Mouse (Mus musculus): ENCODE data around the gene Gpr162. TPM values are rescaled to one million over a fixed set of nuclear protein-coding genes. Genes with fewer than 3 reads are reported as not detected.
"Not testable (repeated sequence)": the region's sequence is repeated elsewhere in the genome, so short reads cannot be mapped to it uniquely, and the experiment has no call there.

Gpr162 gene
- polyA plus RNA-seq, 1 experiment = 0.01 TPM

GRCm38 (mm10) chr6:124854647-124855046, 9.1 kb downstream of the Gpr162 start:
- TF ChIP-seq TAL1 (IDR thresholded peaks at IDR 0.05; ENCODE audit: low read length) = no peak
- TF ChIP-seq GATA1 (IDR thresholded peaks at IDR 0.05; ENCODE audit: low read length) = no peak
- no peak overlapping the region for H3K4me3 ChIP-seq (replicated peaks)
- peaks cover 56% of the 10 kb centered on the region for H3K27me3 ChIP-seq (ENCODE audit: control insufficient read depth)
- H3K36me3 ChIP-seq (ENCODE audit: control insufficient read depth) = no peaks in the 10 kb centered on the region
- no peaks in the 10 kb centered on the region; the same call in 1 of the 2 replicates for H3K9me3 ChIP-seq (ENCODE audit: control insufficient read depth, low read length)
- peaks cover 5% of the 10 kb centered on the region for H3K4me1 ChIP-seq (ENCODE audit: control insufficient read depth)

- Histone ChIP-seq H3K27me3 (ENCODE audit: control insufficient read depth) (peaks cover 29% of the 10 kb centered on the region), H3K4me3 (replicated peaks) (no peak overlapping the region), H3K4me1 (ENCODE audit: control insufficient read depth) (peaks cover 2% of the 10 kb centered on the region; the same call in 1 of the 2 replicates), H3K36me3 (ENCODE audit: control insufficient read depth) (no peaks in the 10 kb centered on the region), H3K9me3 (ENCODE audit: control insufficient read depth, low read length) (no peaks in the 10 kb centered on the region)
- no peak for TF ChIP-seq TAL1 (IDR thresholded peaks at IDR 0.05; ENCODE audit: low read length)
- TF ChIP-seq GATA1 (IDR thresholded peaks at IDR 0.05; ENCODE audit: low read length) = no peak
These were observed 13.2 kb downstream of the Gpr162 start for GRCm38 (mm10) chr6:124850535-124850934.

- Histone ChIP-seq H3K36me3 (ENCODE audit: control insufficient read depth) (no peaks in the 10 kb centered on the region), H3K4me1 (ENCODE audit: control insufficient read depth) (peaks cover 2% of the 10 kb centered on the region; the same call in 1 of the 2 replicates), H3K4me3 (replicated peaks) (no peak overlapping the region), H3K27me3 (ENCODE audit: control insufficient read depth) (peaks cover 17% of the 10 kb centered on the region), H3K9me3 (ENCODE audit: control insufficient read depth, low read length) (no peaks in the 10 kb centered on the region)
- TF ChIP-seq TAL1 (IDR thresholded peaks at IDR 0.05; ENCODE audit: low read length) = no peak
- TF ChIP-seq GATA1 (IDR thresholded peaks at IDR 0.05; ENCODE audit: low read length) = no peak
These were observed 16.5 kb downstream of the Gpr162 start for GRCm38 (mm10) chr6:124847305-124847704.

- peaks cover 5% of the 10 kb centered on the region for H3K4me1 ChIP-seq (ENCODE audit: control insufficient read depth)
- H3K9me3 ChIP-seq (ENCODE audit: control insufficient read depth, low read length) = no peaks in the 10 kb centered on the region
- no peak within 1 kb of the TSS for H3K4me3 ChIP-seq (replicated peaks)
- TF ChIP-seq TAL1 (IDR thresholded peaks at IDR 0.05; ENCODE audit: low read length) (no peak), GATA1 (IDR thresholded peaks at IDR 0.05; ENCODE audit: low read length) (no peak)
- H3K27me3 ChIP-seq (ENCODE audit: control insufficient read depth) = peaks cover 12% of the 10 kb centered on the region
- H3K36me3 ChIP-seq (ENCODE audit: control insufficient read depth) = peaks cover 11% of the 10 kb centered on the region
These were observed 23.3 kb downstream of the Gpr162 start, which contains the start of gene Gnb3 for GRCm38 (mm10) chr6:124840241-124841167. TSS of gene Gnb3 (minus strand) at chr6:124840275.

GRCm38 (mm10) chr6:124839805-124840204, 24.0 kb downstream of the Gpr162 start:
- H3K4me1 ChIP-seq (ENCODE audit: control insufficient read depth) = peaks cover 9% of the 10 kb centered on the region
- H3K27me3 ChIP-seq (ENCODE audit: control insufficient read depth) = peaks cover 12% of the 10 kb centered on the region
- TF ChIP-seq TAL1 (IDR thresholded peaks at IDR 0.05; ENCODE audit: low read length) (no peak), GATA1 (IDR thresholded peaks at IDR 0.05; ENCODE audit: low read length) (no peak)
- H3K36me3 ChIP-seq (ENCODE audit: control insufficient read depth) = peaks cover 18% of the 10 kb centered on the region
- no peaks in the 10 kb centered on the region for H3K9me3 ChIP-seq (ENCODE audit: control insufficient read depth, low read length)
- H3K4me3 ChIP-seq (replicated peaks) = no peak overlapping the region

- TF ChIP-seq TAL1 (IDR thresholded peaks at IDR 0.05; ENCODE audit: low read length) (no peak), GATA1 (IDR thresholded peaks at IDR 0.05; ENCODE audit: low read length) (no peak)
- Histone ChIP-seq H3K36me3 (ENCODE audit: control insufficient read depth) (peaks cover 52% of the 10 kb centered on the region), H3K27me3 (ENCODE audit: control insufficient read depth) (peaks cover 12% of the 10 kb centered on the region), H3K4me3 (replicated peaks) (no peak overlapping the region), H3K4me1 (ENCODE audit: control insufficient read depth) (peaks cover 32% of the 10 kb centered on the region), H3K9me3 (ENCODE audit: control insufficient read depth, low read length) (no peaks in the 10 kb centered on the region)
These were observed 27.4 kb downstream of the Gpr162 start for GRCm38 (mm10) chr6:124836411-124836810.

GRCm38 (mm10) chr6:124835531-124835930, 28.3 kb downstream of the Gpr162 start:
- no peak for TF ChIP-seq GATA1 (IDR thresholded peaks at IDR 0.05; ENCODE audit: low read length)
- no peak for TF ChIP-seq TAL1 (IDR thresholded peaks at IDR 0.05; ENCODE audit: low read length)
- H3K9me3 ChIP-seq (ENCODE audit: control insufficient read depth, low read length) = no peaks in the 10 kb centered on the region
- peaks cover 38% of the 10 kb centered on the region for H3K4me1 ChIP-seq (ENCODE audit: control insufficient read depth)
- H3K27me3 ChIP-seq (ENCODE audit: control insufficient read depth) = peaks cover 12% of the 10 kb centered on the region
- no peak overlapping the region for H3K4me3 ChIP-seq (replicated peaks)
- H3K36me3 ChIP-seq (ENCODE audit: control insufficient read depth) = peaks cover 58% of the 10 kb centered on the region

GRCm38 (mm10) chr6:124834512-124835081, 29.2 kb downstream of the Gpr162 start:
- H3K9me3 ChIP-seq (ENCODE audit: control insufficient read depth, low read length) = no peaks in the 10 kb centered on the region
- H3K27me3 ChIP-seq (ENCODE audit: control insufficient read depth) = peaks cover 6% of the 10 kb centered on the region
- H3K4me1 ChIP-seq (ENCODE audit: control insufficient read depth) = peaks cover 36% of the 10 kb centered on the region
- no peak for TF ChIP-seq GATA1 (IDR thresholded peaks at IDR 0.05; ENCODE audit: low read length)
- no peak for TF ChIP-seq TAL1 (IDR thresholded peaks at IDR 0.05; ENCODE audit: low read length)
- H3K4me3 ChIP-seq (replicated peaks) = no peak overlapping the region
- H3K36me3 ChIP-seq (ENCODE audit: control insufficient read depth) = peaks cover 60% of the 10 kb centered on the region

- H3K4me3 ChIP-seq (replicated peaks) = peak overlapping the region; percentile 74
- H3K27me3 ChIP-seq (ENCODE audit: control insufficient read depth) = no peaks in the 10 kb centered on the region
- peaks cover 56% of the 10 kb centered on the region for H3K4me1 ChIP-seq (ENCODE audit: control insufficient read depth)
- no peaks in the 10 kb centered on the region for H3K9me3 ChIP-seq (ENCODE audit: control insufficient read depth, low read length)
- H3K36me3 ChIP-seq (ENCODE audit: control insufficient read depth) = peaks cover 69% of the 10 kb centered on the region
- TF ChIP-seq TAL1 (IDR thresholded peaks at IDR 0.05; ENCODE audit: low read length) (no peak), GATA1 (IDR thresholded peaks at IDR 0.05; ENCODE audit: low read length) (no peak)
These were observed 32.1 kb downstream of the Gpr162 start for GRCm38 (mm10) chr6:124831649-124832048.

GRCm38 (mm10) chr6:124831199-124831598, 32.6 kb downstream of the Gpr162 start:
- Histone ChIP-seq H3K36me3 (ENCODE audit: control insufficient read depth) (peaks cover 68% of the 10 kb centered on the region), H3K4me1 (ENCODE audit: control insufficient read depth) (peaks cover 56% of the 10 kb centered on the region), H3K4me3 (replicated peaks) (peak overlapping the region; percentile 74)
- not testable (repeated sequence) for H3K27me3 ChIP-seq (ENCODE audit: control insufficient read depth); H3K9me3 ChIP-seq (ENCODE audit: control insufficient read depth, low read length)
